Mouse (Mus musculus): ENCODE measurements around the gene Cdrt4.

GRCm38 (mm10) chr11:63017327-63018082 is 66.5 kb downstream of the Cdrt4 start:
- TF ChIP-seq CTCF (IDR thresholded peaks at IDR 0.05; ENCODE audit: low read depth): no peak
- TF ChIP-seq EP300 (optimal IDR thresholded peaks at IDR 0.05): no peak
